Mouse (Mus musculus) heart, adult 2 months (tissue): ENCODE results near the gene Tmem214.

Experiments
- CTCF ChIP-seq: fragments of 200-600 bp; IDR thresholded peaks from 2 replicates; pipeline ENCODE4 v1.8.1; 2022; ENCODE audit warnings: antibody characterized with exemption, mild to moderate bottlenecking, moderate library complexity
- EP300 ChIP-seq: fragments of 200-500 bp; IDR thresholded peaks from 2 replicates; pipeline ENCODE4 v1.6.1; 2011; ENCODE audit warnings: low read depth, low read length, control low read depth; ENCODE audit not compliant: insufficient read depth

DNA sequence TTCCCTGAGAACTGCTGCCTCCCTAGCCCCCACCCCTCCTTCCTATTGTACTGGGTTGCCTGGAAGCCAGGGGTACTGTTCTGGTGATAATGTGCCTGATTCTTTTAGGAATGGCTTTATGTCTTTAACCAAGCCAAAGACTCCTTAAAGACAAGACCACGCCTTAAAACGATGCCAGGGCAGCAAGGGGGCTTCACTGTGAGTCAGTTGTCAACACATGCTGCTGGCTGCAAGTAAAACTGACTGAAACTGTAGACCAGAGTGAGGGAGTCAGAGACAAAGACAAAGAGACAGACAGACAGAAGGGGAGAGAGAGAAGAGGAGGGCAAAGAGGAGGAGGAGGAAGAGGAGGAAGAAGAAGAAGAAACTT, 17.3 kb upstream of the Tmem214 start:
- TF ChIP-seq CTCF (no peak), EP300 (no peak)
